Mouse (Mus musculus) brain, embryonic 14.5 days (tissue): Measurements from ENCODE around the gene Pacrg.

Experiments used
- CTCF ChIP-seq: fragments of 200-500 bp; IDR thresholded peaks from 2 replicates; pipeline ENCODE4 v1.5.1; 2012; ENCODE audit warnings: inconsistent platforms, mild to moderate bottlenecking, moderate library complexity, borderline replicate concordance; ENCODE audit not compliant: insufficient read depth, insufficient read length; ENCODE audit errors: extremely low read depth
- POLR2A ChIP-seq: fragments of 200-500 bp; IDR thresholded peaks from 2 replicates; pipeline ENCODE4 v1.6.1; 2012; ENCODE audit warnings: mild to moderate bottlenecking, inconsistent platforms, borderline replicate concordance; ENCODE audit not compliant: poor library complexity, insufficient read depth, insufficient read length, severe bottlenecking; ENCODE audit errors: extremely low read depth

DNA sequence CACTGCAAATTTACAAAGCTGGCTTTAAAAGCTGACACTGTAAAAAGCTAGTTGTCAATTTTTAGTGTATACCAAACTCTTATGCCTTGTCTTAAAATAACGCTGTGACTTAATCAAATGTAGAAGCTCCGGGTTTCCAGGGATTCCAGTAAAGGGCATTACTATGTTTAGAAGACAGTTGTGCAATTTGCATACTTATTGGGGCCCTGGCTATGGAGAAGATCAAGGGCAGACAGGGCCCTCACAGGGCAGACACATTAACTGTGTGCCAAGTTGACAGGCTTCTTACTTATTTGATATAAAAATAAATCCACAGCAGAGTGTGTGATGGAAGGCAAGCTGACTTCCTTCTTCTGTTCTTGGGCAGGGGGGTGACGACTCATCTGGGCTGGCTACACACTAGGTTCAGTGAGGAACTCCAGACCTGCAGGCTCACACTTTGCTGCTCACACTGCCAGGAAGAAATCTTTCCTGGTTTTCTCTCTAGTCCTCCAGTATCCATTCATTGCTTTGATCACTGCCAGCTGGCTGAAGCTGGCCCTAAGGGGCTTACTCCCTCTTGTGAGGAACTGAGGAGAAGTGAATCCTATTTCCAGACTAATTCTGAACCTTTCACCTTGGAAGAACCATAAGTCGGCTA, 342.2 kb downstream of the Pacrg start:
- no peak for TF ChIP-seq POLR2A
- no peak for TF ChIP-seq CTCF
